Mouse (Mus musculus) myocyte (in vitro differentiated cells): Measurements from ENCODE around the gene Rnasel.

ENCODE experiments used
- CEBPB ChIP-seq: IDR thresholded peaks from 2 replicates; pipeline ENCODE4 v1.6.1; 2011; ENCODE audit warnings: mild to moderate bottlenecking, moderate library complexity; ENCODE audit not compliant: poor library complexity, insufficient read depth, severe bottlenecking
- MAX ChIP-seq: IDR thresholded peaks from one replicate; pipeline ENCODE4 v1.6.1; 2011; ENCODE audit warnings: low read depth, mild to moderate bottlenecking, control low read depth
- MYOD1 ChIP-seq, 3 experiments: IDR thresholded peaks; one replicate each; pipeline ENCODE4 v1.6.1; 2011; ENCODE audit warnings: control low read depth in 2 of 3, low read depth in 2 of 3, mild to moderate bottlenecking in 2 of 3, moderate library complexity in 1 of 3; ENCODE audit not compliant: insufficient read length in 2 of 3, control insufficient read depth in 1 of 3
- MYOG ChIP-seq, 3 experiments: IDR thresholded peaks; one replicate each; pipeline ENCODE4 v1.6.1; 2011; ENCODE audit warnings: control low read depth in 2 of 3, low read depth in 2 of 3, mild to moderate bottlenecking in 2 of 3; ENCODE audit not compliant: insufficient read length in 2 of 3, control insufficient read depth in 1 of 3, insufficient read depth in 1 of 3
- POLR2A ChIP-seq: IDR thresholded peaks from one replicate; pipeline ENCODE4 v1.6.1; 2011; ENCODE audit warnings: low read depth, mild to moderate bottlenecking, control low read depth, moderate library complexity; ENCODE audit not compliant: insufficient read length
- POLR2AphosphoS2 ChIP-seq: IDR thresholded peaks from one replicate; pipeline ENCODE4 v1.6.1; 2011; ENCODE audit warnings: low read depth, control low read depth; ENCODE audit not compliant: insufficient read length
- REST ChIP-seq: IDR thresholded peaks from one replicate; pipeline ENCODE4 v1.6.1; 2011; ENCODE audit warnings: mild to moderate bottlenecking, control low read depth, moderate library complexity; ENCODE audit not compliant: insufficient read depth, insufficient read length
- SRF ChIP-seq: IDR thresholded peaks from one replicate; pipeline ENCODE4 v1.6.1; 2011; ENCODE audit warnings: low read depth; ENCODE audit not compliant: control insufficient read depth, insufficient read length
- USF1 ChIP-seq: IDR thresholded peaks from one replicate; pipeline ENCODE4 v1.6.1; 2011; ENCODE audit warnings: low read depth, mild to moderate bottlenecking, control low read depth, moderate library complexity

DNA sequence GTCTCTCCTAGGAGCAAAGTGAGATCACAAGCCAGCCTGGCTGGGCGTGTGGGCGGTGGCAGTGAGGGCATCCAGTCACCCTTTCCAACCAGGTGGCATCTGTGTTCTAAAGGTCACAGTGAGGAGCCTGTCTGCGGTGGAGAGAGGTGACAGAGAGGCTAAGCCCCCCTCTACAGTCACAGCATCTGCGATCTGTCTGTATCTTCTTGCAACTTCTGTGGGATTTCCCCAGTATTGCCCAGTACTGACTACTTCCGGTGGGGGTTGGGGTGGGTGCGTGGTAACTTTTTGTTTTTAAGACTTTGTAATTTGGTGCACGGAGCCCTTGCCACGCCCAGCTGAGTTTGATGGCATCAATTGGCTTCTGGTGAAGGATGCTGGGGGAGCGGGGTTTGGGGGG, 25.8 kb upstream of the Rnasel start:
- TF ChIP-seq USF1, result no peak
- TF ChIP-seq CEBPB, result no peak
- TF ChIP-seq POLR2A, result no peak
- TF ChIP-seq MAX, result no peak
- TF ChIP-seq MYOD1 (IDR thresholded peaks at IDR 0.05; ENCODE audit: control insufficient read depth in 1 of 3, insufficient read length in 2 of 3, low read depth in 2 of 3), result no peak
- TF ChIP-seq POLR2AphosphoS2, result no peak
- no peak for TF ChIP-seq MYOG (IDR thresholded peaks at IDR 0.05; ENCODE audit: control insufficient read depth in 1 of 3, insufficient read depth in 1 of 3, insufficient read length in 2 of 3, low read depth in 2 of 3)
- TF ChIP-seq REST, result no peak
- no peak for TF ChIP-seq SRF
